Mouse (Mus musculus): ENCODE results near the gene Aph1c.

DNA sequence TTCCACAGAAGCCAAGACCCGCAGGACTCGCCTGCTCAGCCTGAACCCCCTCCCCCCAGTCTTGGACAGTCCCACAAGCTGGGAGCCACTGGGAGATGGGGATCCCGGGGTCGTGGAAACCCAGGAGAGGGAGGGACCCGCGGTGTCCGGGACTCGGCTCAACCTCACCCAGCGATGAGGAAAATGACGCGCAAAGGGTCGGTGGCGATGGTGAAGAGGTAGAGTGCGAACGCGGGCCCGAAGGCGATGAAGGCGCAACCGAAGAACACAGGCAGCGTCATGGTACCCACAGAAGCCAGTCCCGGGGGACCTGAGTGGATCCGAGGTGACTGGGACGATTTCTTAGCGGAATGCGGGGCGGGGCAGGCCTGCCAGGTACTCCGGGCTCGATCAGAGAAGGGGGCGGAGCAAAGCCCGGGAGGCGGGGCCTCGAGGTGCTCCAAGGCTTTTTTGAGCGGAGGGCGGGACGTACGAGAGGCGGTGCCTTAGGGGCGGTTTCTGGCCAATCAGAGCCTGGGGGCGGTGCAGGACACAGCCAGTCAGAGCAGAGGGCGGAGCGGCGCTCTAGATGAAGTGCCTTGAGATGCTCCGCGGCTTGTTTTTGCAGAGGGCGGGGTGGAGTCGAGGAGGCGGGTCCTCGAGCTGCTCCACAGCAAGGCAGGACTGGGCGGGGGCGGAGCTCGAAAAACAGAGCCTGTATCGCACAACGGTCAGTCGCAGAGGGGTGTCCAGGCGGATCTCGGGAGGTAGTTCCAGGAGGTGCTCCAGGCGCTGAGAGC lies at the start of gene Aph1c:
- TF ChIP-seq CTCF (IDR thresholded peaks at IDR 0.05; ENCODE audit: low read depth, low read length) (no peak), POLR2A (IDR thresholded peaks at IDR 0.05; ENCODE audit: borderline replicate concordance, low read depth, low read length) (peak; percentile 78)
